28 mouse cellular contexts compared by ENCODE assay signal in genomic region chr12:79995521-79996094, GRCm38 (mm10).
A peak's percentile ranks its signal among the peaks of the same experiment; 100 is the strongest.
DNase-seq lines count a peak whose midpoint lies in the region; ATAC-seq and TF ChIP-seq lines count a peak whose summit lies in the region.
"Had no signal": no experiment of that assay in that cellular context is flagged by ENCODE, and none has a peak within 500 bp of the region (broad histone marks: within the 10 kb centered on the region; RNA-seq: fewer than 3 reads in every experiment).

No protein-coding gene starts in this region.

- no peaks in the 10 kb centered on the region for H3K36me3 ChIP-seq in kidney, embryonic 15.5 days
- H3K36me3 ChIP-seq: embryonic facial prominence, embryonic 13.5 days; forebrain, embryonic 12.5 days; heart, embryonic 13.5 days; hindbrain, embryonic 12.5 days; limb, embryonic 12.5 days; lung, embryonic 15.5 days; neural tube, embryonic 13.5 days had no signal

- peaks cover 61% of the 10 kb centered on the region for H3K4me1 ChIP-seq in kidney, embryonic 15.5 days
- peaks cover 9% of the 10 kb centered on the region; the same call in 1 of the 2 replicates for H3K4me1 ChIP-seq in embryonic fibroblast, embryonic 13.5 days (ENCODE audit: control insufficient read depth, insufficient read depth, low read length)

- no peaks in the 10 kb centered on the region for H3K27me3 ChIP-seq in kidney, embryonic 15.5 days
- H3K27me3 ChIP-seq: embryonic facial prominence, embryonic 13.5 days; forebrain, embryonic 12.5 days; heart, embryonic 13.5 days; hindbrain, embryonic 12.5 days; limb, embryonic 12.5 days; lung, embryonic 15.5 days; neural tube, embryonic 13.5 days had no signal

- no peak overlapping the region for H3K4me3 ChIP-seq in kidney, embryonic 15.5 days (replicated peaks)
- no peak overlapping the region for H3K4me3 ChIP-seq in embryonic fibroblast, embryonic 13.5 days (ENCODE audit: insufficient read depth, low read length)
- H3K4me3 ChIP-seq: embryonic facial prominence, embryonic 13.5 days; forebrain, embryonic 12.5 days; heart, embryonic 13.5 days; hindbrain, embryonic 12.5 days; limb, embryonic 12.5 days; lung, embryonic 15.5 days; neural tube, embryonic 13.5 days had no signal

- DNase-seq in frontal cortex, postnatal 25 days (ENCODE audit: low spot score in 2 of 2): no peak
- no peak for DNase-seq in kidney, adult 9 months
- peak; percentile 32 for DNase-seq in right cerebral cortex, adult 18-20 months
- no peak for DNase-seq in right cerebral cortex, postnatal 4 days
- DNase-seq in layer of hippocampus, adult 9-10 months (ENCODE audit: low spot score): no peak
- DNase-seq: adrenal gland, postnatal 25 days; cerebellum, adult 11-12 months; cerebellum, adult 9-11 months; embryo, embryonic 11 days; forebrain, postnatal 0 days; gastrocnemius, postnatal 14 days; heart, postnatal 14 days; kidney, postnatal 25 days; thymus, postnatal 25 days had no signal

- no peaks in the 10 kb centered on the region for H3K9me3 ChIP-seq in kidney, embryonic 15.5 days (replicated peaks)
- H3K9me3 ChIP-seq: embryonic facial prominence, embryonic 13.5 days; forebrain, embryonic 12.5 days; heart, embryonic 13.5 days; hindbrain, embryonic 12.5 days; limb, embryonic 12.5 days; lung, embryonic 15.5 days; neural tube, embryonic 13.5 days had no signal

- no peak for TF ChIP-seq POLR2A in embryonic fibroblast, embryonic 13.5 days (IDR thresholded peaks at IDR 0.05; ENCODE audit: low read depth, low read length)

- 90% methylated on average over 4 of the region's 4 CpGs for WGBS in kidney, embryonic 15.5 days

- peak overlapping the region; percentile 92; the same call in 1 of the 2 replicates for H3K27ac ChIP-seq in kidney, embryonic 15.5 days
- 0 out of 2 replicates have a peak overlapping the region, but pooled peaks have one; percentile 3 for H3K27ac ChIP-seq in embryonic fibroblast, embryonic 13.5 days (ENCODE audit: insufficient read depth, low read length)
- H3K27ac ChIP-seq: forebrain, embryonic 12.5 days; hindbrain, embryonic 12.5 days; neural tube, embryonic 13.5 days had no signal

- H3K9ac ChIP-seq in kidney, embryonic 15.5 days: no peak overlapping the region
- H3K9ac ChIP-seq: embryonic facial prominence, embryonic 13.5 days; forebrain, embryonic 12.5 days; forebrain, postnatal 0 days; heart, embryonic 13.5 days; hindbrain, embryonic 12.5 days; limb, embryonic 12.5 days; lung, embryonic 15.5 days; neural tube, embryonic 13.5 days had no signal

- no peak for TF ChIP-seq CTCF in embryonic fibroblast, embryonic 13.5 days (IDR thresholded peaks at IDR 0.05; ENCODE audit: borderline replicate concordance, insufficient read depth, low read length)

- no peak overlapping the region for H3K4me2 ChIP-seq in kidney, embryonic 15.5 days
- H3K4me2 ChIP-seq: embryonic facial prominence, embryonic 13.5 days; forebrain, embryonic 12.5 days; heart, embryonic 13.5 days; hindbrain, embryonic 12.5 days; limb, embryonic 12.5 days; liver, embryonic 11.5 days; lung, embryonic 15.5 days; midbrain, embryonic 11.5 days; neural tube, embryonic 13.5 days had no signal

- peak; percentile 85 for ATAC-seq in frontal cortex, adult (ENCODE audit: low TSS enrichment)
- no peak for ATAC-seq in kidney, embryonic 15.5 days (replicated peaks; ENCODE audit: low FRiP score)
- ATAC-seq: forebrain, postnatal 0 days; intestine, embryonic 16.5 days; midbrain, embryonic 16.5 days had no signal
